Mouse (Mus musculus) lung, postnatal 0 days (tissue): ENCODE measurements around the gene Supt3. TPM values are rescaled to one million over a fixed set of nuclear protein-coding genes. Genes with fewer than 3 reads are reported as not detected.
A peak's percentile ranks its signal among the peaks of the same experiment; 100 is the strongest.

ENCODE experiments used
- ATAC-seq: fragments of 200-750 bp; cut with Nextera tagmentation; 2 replicates; pipeline ENCODE4 v1.8.0; 2017; ENCODE audit warnings: moderate library complexity
- DNase-seq: peaks from one replicate; pipeline ENCODE4 v3.0.0-alpha.2; 2016; ENCODE audit warnings: low spot score
- H3K27ac ChIP-seq: fragments of 300-500 bp; sonication (generic); 2 replicates; pipeline ENCODE4 v1.5.1; 2014; ENCODE audit warnings: antibody characterized with exemption, mild to moderate bottlenecking, low read length, mixed read lengths
- H3K27me3 ChIP-seq: fragments of 300-500 bp; sonication (generic); replicated peaks from 2 replicates; pipeline ENCODE4 v1.6.1; 2014; ENCODE audit warnings: low read length, mixed read lengths; ENCODE audit not compliant: insufficient read depth
- H3K36me3 ChIP-seq: fragments of 300-500 bp; sonication (generic); 2 replicates; pipeline ENCODE4 v1.6.1; 2014; ENCODE audit warnings: low read length, mixed read lengths; ENCODE audit not compliant: insufficient read depth
- H3K4me1 ChIP-seq: fragments of 300-500 bp; sonication (generic); 2 replicates; pipeline ENCODE4 v1.6.1; 2014; ENCODE audit warnings: antibody characterized with exemption, low read depth, low read length, mixed read lengths; ENCODE audit not compliant: insufficient read depth
- H3K4me2 ChIP-seq: fragments of 300-500 bp; sonication (generic); replicated peaks from 2 replicates; pipeline ENCODE4 v1.6.1; 2014; ENCODE audit warnings: low read depth, mild to moderate bottlenecking, low read length, moderate library complexity, mixed read lengths
- H3K4me3 ChIP-seq: fragments of 300-500 bp; sonication (generic); 2 replicates; pipeline ENCODE4 v1.5.1; 2014; ENCODE audit warnings: low read depth, low read length
- H3K9ac ChIP-seq: fragments of 300-500 bp; sonication (generic); replicated peaks from 2 replicates; pipeline ENCODE4 v1.6.1; 2014; ENCODE audit warnings: low read depth, mild to moderate bottlenecking
- H3K9me3 ChIP-seq: fragments of 300-500 bp; sonication (generic); 2 replicates; pipeline ENCODE4 v1.6.1; 2016; ENCODE audit warnings: low read length, mixed read lengths
- CTCF ChIP-seq: IDR thresholded peaks from 2 replicates; pipeline ENCODE4 v1.5.1; 2016; ENCODE audit warnings: antibody characterized with exemption, mild to moderate bottlenecking
- EP300 ChIP-seq: IDR thresholded peaks from 2 replicates; pipeline ENCODE4 v1.6.1; 2016; ENCODE audit warnings: antibody characterized with exemption, mild to moderate bottlenecking, control low read depth
- WGBS: fragments of 180-500 bp; shearing (Covaris S2); extraction: QIAGEN DNeasy Blood & Tissue Kit; methylation state at CpG from one replicate; pipeline ENCODE4 v1.1.7; 2014; 5-methylcytosine and 5-hydroxymethylcytosine counted together
- polyA plus RNA-seq: library from polyadenylated mRNA; unstranded; fragments of >200 nt; fragmentation: Nextera tagmentation; extraction: Ambion mirVana; gene quantifications from 2 replicates; pipeline ENCODE4 v1.2.1, GENCODE M21; 2015

Gene Supt3
- polyA plus RNA-seq, 1 experiment from 2014 or later = 7.8 TPM

DNA sequence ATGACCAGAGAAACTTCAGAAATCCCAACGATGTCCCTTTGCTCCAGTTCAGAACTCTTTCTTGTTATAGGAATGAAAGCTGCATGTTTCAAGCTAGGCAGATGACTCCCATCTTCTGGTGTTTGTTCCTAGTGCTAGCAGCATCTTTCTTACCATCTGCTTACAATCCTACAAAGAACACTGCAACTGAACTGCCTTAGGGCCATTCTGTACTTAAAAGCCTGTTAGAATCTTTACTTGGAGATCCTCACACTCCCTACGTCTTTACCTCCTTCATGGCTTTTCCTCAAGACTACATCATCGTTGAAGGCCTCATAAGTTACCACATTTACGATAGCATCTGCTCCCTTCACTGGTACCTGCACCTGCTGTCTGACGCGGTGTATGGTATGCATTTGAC lies 86.2 kb downstream of the Supt3 start:
- H3K27me3 ChIP-seq = no peaks in the 10 kb centered on the region
- no peaks in the 10 kb centered on the region for H3K36me3 ChIP-seq
- H3K9ac ChIP-seq = no peak overlapping the region
- WGBS = 95% methylated on average over 6 of the region's 6 CpGs
- no peak for TF ChIP-seq CTCF
- TF ChIP-seq EP300 = no peak
- H3K4me3 ChIP-seq = no peak overlapping the region
- no peaks in the 10 kb centered on the region for H3K4me1 ChIP-seq
- H3K27ac ChIP-seq = no peak overlapping the region
- no peak for DNase-seq
- ATAC-seq = no peak
- no peak overlapping the region for H3K4me2 ChIP-seq
- H3K9me3 ChIP-seq = no peaks in the 10 kb centered on the region

DNA sequence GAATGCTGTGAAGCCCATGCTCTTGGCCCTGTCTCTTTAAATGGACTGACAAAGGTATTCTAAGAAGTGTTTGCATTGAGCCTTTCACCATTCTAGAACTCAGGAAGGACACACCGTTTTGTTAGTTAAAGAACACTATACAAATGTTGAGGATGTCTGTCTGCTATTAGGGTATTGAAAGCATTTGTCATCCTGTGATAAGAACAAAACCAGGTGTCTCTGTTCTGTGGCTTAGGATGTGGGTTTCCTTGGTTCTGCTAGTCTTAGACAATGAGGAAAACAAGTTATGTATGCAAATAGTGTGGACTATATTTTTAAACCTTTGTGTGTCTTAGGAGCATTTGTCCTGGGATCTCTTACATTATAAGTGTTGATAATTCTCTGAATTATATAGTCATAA lies 116.6 kb downstream of the Supt3 start:
- Histone ChIP-seq H3K9ac (no peak overlapping the region), H3K36me3 (no peaks in the 10 kb centered on the region), H3K9me3 (0 out of 2 replicates have a peak, but pooled peaks cover 2% of the 10 kb centered on the region), H3K4me3 (no peak overlapping the region), H3K27me3 (no peaks in the 10 kb centered on the region), H3K4me1 (no peaks in the 10 kb centered on the region), H3K4me2 (no peak overlapping the region), H3K27ac (no peak overlapping the region)
- ATAC-seq = no peak
- 35% methylated on average over 1 of the region's 1 CpGs for WGBS
- TF ChIP-seq EP300 (no peak), CTCF (no peak)
- DNase-seq = no peak

DNA sequence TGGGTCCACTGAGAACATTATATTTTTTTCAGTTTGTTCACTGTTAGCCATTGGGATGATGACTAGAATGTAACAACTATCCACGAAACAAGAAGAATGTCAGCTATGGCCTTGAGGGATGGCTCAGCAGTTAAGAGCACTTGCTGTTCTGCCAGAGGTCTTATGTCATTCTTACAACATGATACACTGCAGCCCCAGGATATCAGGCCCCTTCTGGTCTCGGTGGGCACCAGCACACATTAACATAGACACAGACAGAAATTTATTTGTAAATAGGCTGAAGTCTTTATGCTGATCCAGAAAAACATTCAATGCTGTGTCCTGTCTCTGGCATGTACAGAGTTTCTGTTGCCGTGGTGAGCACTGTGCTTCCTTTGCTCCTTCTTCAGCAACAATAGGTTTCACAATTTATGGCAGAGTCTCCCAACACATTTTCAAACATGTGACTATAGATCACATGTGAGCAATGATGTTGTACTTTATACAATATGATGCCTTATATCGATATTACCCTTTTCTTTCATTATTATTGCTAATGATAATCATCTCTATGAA lies 166.7 kb downstream of the Supt3 start:
- DNase-seq = peak; percentile 21

DNA sequence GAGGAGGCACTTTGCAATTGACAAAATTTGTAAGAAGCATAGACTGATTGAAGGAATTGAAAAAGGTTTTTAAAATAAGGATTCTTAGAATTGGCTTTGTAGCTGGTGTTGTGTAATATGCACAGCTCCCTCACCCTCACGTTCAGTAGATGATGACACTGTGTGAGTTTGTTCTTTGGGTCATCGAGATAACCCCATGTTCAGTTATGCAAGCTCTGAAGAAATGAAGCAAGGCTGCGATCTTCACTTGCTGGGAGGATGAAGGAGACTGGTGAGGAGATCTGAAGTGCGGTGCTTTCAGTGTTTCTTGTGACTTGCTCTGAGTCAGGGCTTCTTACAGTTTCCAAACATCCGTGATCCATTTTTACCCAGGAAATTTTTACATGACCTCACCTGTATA lies 168.4 kb downstream of the Supt3 start:
- Histone ChIP-seq H3K9me3 (no peaks in the 10 kb centered on the region), H3K9ac (no peak overlapping the region), H3K4me2 (no peak overlapping the region), H3K4me1 (no peaks in the 10 kb centered on the region), H3K27me3 (no peaks in the 10 kb centered on the region), H3K27ac (no peak overlapping the region), H3K36me3 (no peaks in the 10 kb centered on the region), H3K4me3 (no peak overlapping the region)
- ATAC-seq = no peak
- TF ChIP-seq EP300 = no peak
- TF ChIP-seq CTCF = no peak
- DNase-seq = no peak
- WGBS = 79% methylated on average over 5 of the region's 5 CpGs

More for the DNA sequence above, 166.7 kb downstream of the Supt3 start:
- no peak overlapping the region for H3K4me3 ChIP-seq
- no peaks in the 10 kb centered on the region for H3K4me1 ChIP-seq
- H3K9ac ChIP-seq = no peak overlapping the region
- TF ChIP-seq EP300 = no peak
- no peak for TF ChIP-seq CTCF
- no peak overlapping the region for H3K27ac ChIP-seq
- 68% methylated on average over 4 of the region's 4 CpGs for WGBS
- peak; percentile 32; the same call in 1 of the 2 replicates for ATAC-seq
- no peaks in the 10 kb centered on the region for H3K36me3 ChIP-seq
- H3K27me3 ChIP-seq = no peaks in the 10 kb centered on the region
- H3K4me2 ChIP-seq = no peak overlapping the region
- H3K9me3 ChIP-seq = no peaks in the 10 kb centered on the region

DNA sequence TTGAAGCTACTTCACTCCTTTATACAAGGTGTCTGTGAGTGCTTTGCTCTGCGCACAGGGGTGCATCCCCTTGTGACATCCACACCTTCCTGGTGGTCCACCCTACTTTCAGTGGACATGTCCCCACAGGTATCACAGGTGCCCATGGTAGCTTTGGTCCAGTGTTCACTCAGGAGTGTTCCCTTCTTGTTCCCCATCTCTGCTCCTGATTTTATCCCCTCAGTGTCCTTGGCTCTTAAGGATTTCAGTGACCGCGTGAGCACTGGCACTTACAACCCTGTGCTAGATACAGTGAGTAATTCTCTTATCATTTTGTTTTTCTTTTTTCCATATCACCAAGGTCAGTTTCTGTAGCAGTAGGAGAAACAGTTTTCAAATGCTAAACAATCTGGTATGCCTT lies 171.4 kb downstream of the Supt3 start:
- no peaks in the 10 kb centered on the region for H3K36me3 ChIP-seq

DNA sequence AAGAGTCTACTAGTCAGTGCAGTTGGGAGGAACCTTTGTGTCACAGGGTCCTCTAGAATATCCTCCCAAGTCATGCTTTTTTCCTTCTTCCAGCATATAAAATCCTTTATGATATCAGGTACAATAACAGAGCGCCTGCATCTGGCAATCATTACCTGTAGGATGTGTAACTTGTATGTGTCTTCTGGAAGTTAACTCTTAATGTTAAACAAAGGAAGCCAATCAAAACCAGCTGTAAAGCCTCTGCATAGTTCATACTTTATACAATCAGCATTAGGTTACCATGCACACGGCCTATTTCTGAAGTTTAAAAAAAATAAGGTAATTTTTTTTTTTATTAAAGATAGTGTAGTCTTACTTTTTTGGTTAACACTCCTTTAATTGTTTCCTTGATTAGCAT lies 179.7 kb downstream of the Supt3 start:
- WGBS = 74% methylated on average over 2 of the region's 2 CpGs
- Histone ChIP-seq H3K36me3 (no peaks in the 10 kb centered on the region), H3K9ac (no peak overlapping the region), H3K27ac (no peak overlapping the region), H3K4me2 (no peak overlapping the region), H3K9me3 (no peaks in the 10 kb centered on the region), H3K4me3 (no peak overlapping the region), H3K4me1 (no peaks in the 10 kb centered on the region), H3K27me3 (no peaks in the 10 kb centered on the region)
- DNase-seq (no peak), ATAC-seq (no peak)
- TF ChIP-seq EP300 (no peak), CTCF (no peak)

More for the DNA sequence above, 171.4 kb downstream of the Supt3 start:
- DNase-seq (no peak), ATAC-seq (no peak)
- no peak overlapping the region for H3K4me3 ChIP-seq
- H3K27ac ChIP-seq = no peak overlapping the region
- H3K27me3 ChIP-seq = no peaks in the 10 kb centered on the region
- H3K9me3 ChIP-seq = no peaks in the 10 kb centered on the region
- H3K9ac ChIP-seq = no peak overlapping the region
- H3K4me2 ChIP-seq = no peak overlapping the region
- TF ChIP-seq CTCF (no peak), EP300 (no peak)
- 93% methylated on average over 3 of the region's 3 CpGs for WGBS
- no peaks in the 10 kb centered on the region for H3K4me1 ChIP-seq
